Mouse (Mus musculus) adrenal gland, postnatal 36 days (tissue): ENCODE results near the gene Zpr1. TPM values are rescaled to one million over a fixed set of nuclear protein-coding genes. Genes with fewer than 3 reads are reported as not detected.

ENCODE experiments used
- DNase-seq, 2 experiments: peaks; one replicate each; pipeline ENCODE4 v3.0.0; 2021; ENCODE audit warnings: mixed read lengths in 1 of 2
- long read RNA-seq, 2 experiments: library from polyadenylated mRNA; stranded (forward); transcript quantifications; one replicate each; pipeline ENCODE4 v2.0.0; 2021; ENCODE audit warnings: borderline sequencing depth in 2 of 2
- total RNA-seq, 2 experiments: library from RNA; stranded (reverse); gene quantifications; 2 replicates each; pipeline ENCODE4 v1.2.3; 2021

Gene Zpr1
- total RNA-seq = 10 to 100 TPM; 43.1 to 56.4 TPM
- long read RNA-seq, experiment 1, transcript Zpr1-206 (14 exons, 2,984 nt) = major isoform, 94 of 109 reads
- long read RNA-seq, experiment 1, partial matches to known transcripts = 6 of 109 reads
- long read RNA-seq, experiment 1, other reads (novel, unspliced or antisense) = 9 of 109 reads
- long read RNA-seq, experiment 2, transcript Zpr1-206 (14 exons, 2,984 nt) = major isoform, 31 of 45 reads
- long read RNA-seq, experiment 2, partial matches to known transcripts = 6 of 45 reads
- long read RNA-seq, experiment 2, other reads (novel, unspliced or antisense) = 8 of 45 reads

- DNase-seq = peak; percentile 92 to 94
Measured at GRCm38 (mm10) chr9:46272677-46273454, at the start of gene Zpr1. Gene Zpr1, plus strand, starts transcription at chr9:46273064.

- no peak for DNase-seq
Measured at GRCm38 (mm10) chr9:46223090-46223489, 49.8 kb upstream of the Zpr1 start.

GRCm38 (mm10) chr9:46224101-46224500 lies 48.8 kb upstream of the Zpr1 start:
- DNase-seq = no peak

GRCm38 (mm10) chr9:46224945-46225660 lies 47.8 kb upstream of the Zpr1 start:
- DNase-seq = no peak

GRCm38 (mm10) chr9:46227064-46227614 lies 45.7 kb upstream of the Zpr1 start:
- DNase-seq = no peak

GRCm38 (mm10) chr9:46228491-46228890 lies 44.4 kb upstream of the Zpr1 start, which contains the start of gene Apoa1:
Gene Apoa1, plus strand, starts transcription at chr9:46228580.
- no peak for DNase-seq

GRCm38 (mm10) chr9:46229573-46230449 lies 43.1 kb upstream of the Zpr1 start:
- peak; percentile 84 to 90 for DNase-seq

GRCm38 (mm10) chr9:46230450-46230975 lies 42.4 kb upstream of the Zpr1 start:
- no peak for DNase-seq

GRCm38 (mm10) chr9:46235196-46235595 lies 37.7 kb upstream of the Zpr1 start:
- peak; percentile 43 to 55 for DNase-seq

GRCm38 (mm10) chr9:46235596-46235648 lies 37.4 kb upstream of the Zpr1 start, which contains the start of gene Apoc3:
Gene Apoc3, minus strand, starts transcription at chr9:46235636.
- no peak for DNase-seq

GRCm38 (mm10) chr9:46235649-46236048 lies 37.2 kb upstream of the Zpr1 start:
- DNase-seq = no peak

GRCm38 (mm10) chr9:46238850-46239249 lies 34.0 kb upstream of the Zpr1 start:
- no peak for DNase-seq

GRCm38 (mm10) chr9:46240526-46241153 lies 32.2 kb upstream of the Zpr1 start, which contains the start of gene Apoa4:
Gene Apoa4, plus strand, starts transcription at chr9:46240696.
- DNase-seq = no peak

GRCm38 (mm10) chr9:46241818-46242217 lies 31.0 kb upstream of the Zpr1 start:
- DNase-seq = no peak

- DNase-seq = no peak
Measured at GRCm38 (mm10) chr9:46243122-46243521, 29.7 kb upstream of the Zpr1 start.

- no peak for DNase-seq
Measured at GRCm38 (mm10) chr9:46243584-46243983, 29.3 kb upstream of the Zpr1 start.

GRCm38 (mm10) chr9:46246752-46247324 lies 26.0 kb upstream of the Zpr1 start:
- peak; percentile 63 to 71 for DNase-seq

- DNase-seq = peak in 1 of 2 experiments; percentile 12
Measured at GRCm38 (mm10) chr9:46256177-46256576, 16.7 kb upstream of the Zpr1 start.

- peak; percentile 55 to 57 for DNase-seq
Measured at GRCm38 (mm10) chr9:46256658-46257385, 16.0 kb upstream of the Zpr1 start.

- peak; percentile 17 to 33 for DNase-seq
Measured at GRCm38 (mm10) chr9:46257546-46257945, 15.3 kb upstream of the Zpr1 start.
